Mouse (Mus musculus) ES-E14 (cell line): ENCODE measurements around the gene 1700011L22Rik.

ENCODE experiments used
- CHD2 ChIP-seq: IDR thresholded peaks from 2 replicates; pipeline ENCODE4 v1.6.1; 2014; ENCODE audit warnings: mild to moderate bottlenecking, low read depth, low read length, inconsistent platforms
- HCFC1 ChIP-seq: IDR thresholded peaks from 2 replicates; pipeline ENCODE4 v1.6.1; 2012; ENCODE audit warnings: low read length, inconsistent platforms, borderline replicate concordance; ENCODE audit not compliant: insufficient read depth
- MAFK ChIP-seq: IDR thresholded peaks from 2 replicates; pipeline ENCODE4 v1.6.1; 2014; ENCODE audit warnings: mild to moderate bottlenecking, low read depth, low read length, inconsistent platforms; ENCODE audit not compliant: insufficient read depth
- ZNF384 ChIP-seq: IDR thresholded peaks from 2 replicates; pipeline ENCODE4 v1.6.1; 2012; ENCODE audit warnings: low read depth, low read length, inconsistent platforms

GRCm38 (mm10) chr8:79222752-79223141 is 25.6 kb downstream of the 1700011L22Rik start:
- TF ChIP-seq MAFK (no peak), HCFC1 (no peak), ZNF384 (no peak), CHD2 (no peak)
